Mouse (Mus musculus): ENCODE measurements around the gene Olfr1130.
"Not testable (repeated sequence)": the region's sequence is repeated elsewhere in the genome, so short reads cannot be mapped to it uniquely, and the experiment has no call there.

Gene Olfr1130

DNA sequence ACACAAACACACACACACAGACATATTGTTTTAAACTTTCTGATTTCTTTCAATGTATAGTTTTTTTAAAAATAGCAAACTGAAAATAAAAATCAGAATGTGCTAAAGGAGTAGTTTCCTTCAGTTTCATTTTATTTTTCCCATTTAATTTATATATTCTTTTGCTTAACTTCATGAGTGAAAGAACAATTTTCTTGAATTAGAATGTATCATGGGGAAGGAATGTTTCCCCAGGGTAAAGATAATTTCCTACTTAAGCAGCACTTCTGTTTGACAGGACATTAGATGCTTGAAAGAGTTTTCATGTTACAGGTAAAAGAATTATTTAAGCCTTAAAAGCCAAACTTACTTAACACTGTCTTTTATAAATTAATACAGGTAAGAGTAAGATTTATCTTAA is at the start of gene Olfr1130:
Olfr1130 (plus strand) TSS at position 301 of the 400 bp plus-strand sequence.
- DNase-seq, result not testable (repeated sequence)

DNA sequence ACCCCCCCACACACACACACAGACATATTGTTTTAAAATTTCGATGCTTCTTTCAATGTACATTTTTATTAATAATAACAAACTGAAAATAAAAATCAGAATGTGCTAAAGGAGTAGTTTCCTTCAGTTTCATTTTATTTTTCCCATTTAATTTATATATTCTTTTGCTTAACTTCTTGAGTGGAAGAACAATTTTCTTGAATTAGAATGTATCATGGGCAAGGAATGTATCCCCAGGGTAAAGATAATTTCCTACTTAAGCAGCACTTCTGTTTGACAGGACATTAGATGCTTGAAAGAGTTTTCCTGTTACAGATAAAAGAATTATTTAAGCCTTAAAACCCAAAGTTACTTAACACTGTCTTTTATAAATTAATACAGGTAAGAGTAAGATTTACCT is 32.4 kb upstream of the Olfr1130 start, which contains the start of gene Olfr1129:
Olfr1129 (plus strand) TSS at position 301 of the 400 bp plus-strand sequence.
- DNase-seq, result not testable (repeated sequence)

DNA sequence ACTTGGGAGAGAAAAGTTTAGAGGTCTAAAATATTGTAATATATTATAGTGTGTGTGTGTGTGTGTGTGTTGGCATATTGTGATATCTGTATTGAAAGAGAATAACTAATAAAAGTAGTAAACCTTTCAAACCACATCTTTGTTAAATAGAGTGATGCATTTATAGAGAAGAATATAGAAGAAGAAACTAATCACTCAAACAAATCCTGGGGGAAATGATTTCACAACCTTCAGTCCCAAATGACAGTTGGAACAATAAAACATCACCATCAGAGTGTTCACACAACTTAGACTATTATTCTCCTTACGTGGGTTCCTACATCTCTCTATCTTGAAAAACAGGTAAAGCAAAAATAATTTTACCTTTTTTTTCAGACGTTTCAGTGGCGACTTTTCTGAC is 20.8 kb downstream of the Olfr1130 start, which contains the start of gene Olfr1131:
Olfr1131 (plus strand) TSS at position 301 of the 400 bp plus-strand sequence.
- no peak for DNase-seq

DNA sequence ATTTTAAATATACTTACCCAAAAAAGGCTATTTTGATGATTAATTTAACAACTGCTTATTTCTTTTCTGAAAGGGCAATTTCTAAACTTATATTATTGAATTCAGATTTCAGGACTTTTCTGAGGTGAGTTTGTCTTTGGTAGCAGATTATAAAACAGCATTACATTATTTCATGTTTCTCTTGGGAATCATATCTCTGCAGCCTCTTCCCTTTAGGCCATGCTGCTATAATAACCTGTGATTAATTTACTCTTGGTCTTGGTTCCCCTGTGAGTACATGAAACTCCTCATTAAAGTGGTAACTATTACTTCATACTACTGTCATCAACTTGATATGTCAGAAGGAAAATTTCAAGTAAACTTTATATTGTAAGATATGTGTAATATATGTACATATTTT is 31.4 kb downstream of the Olfr1130 start, which contains the start of gene Olfr1132:
Olfr1132 (minus strand) TSS at position 101 of the 400 bp plus-strand sequence.
- DNase-seq, result no peak

DNA sequence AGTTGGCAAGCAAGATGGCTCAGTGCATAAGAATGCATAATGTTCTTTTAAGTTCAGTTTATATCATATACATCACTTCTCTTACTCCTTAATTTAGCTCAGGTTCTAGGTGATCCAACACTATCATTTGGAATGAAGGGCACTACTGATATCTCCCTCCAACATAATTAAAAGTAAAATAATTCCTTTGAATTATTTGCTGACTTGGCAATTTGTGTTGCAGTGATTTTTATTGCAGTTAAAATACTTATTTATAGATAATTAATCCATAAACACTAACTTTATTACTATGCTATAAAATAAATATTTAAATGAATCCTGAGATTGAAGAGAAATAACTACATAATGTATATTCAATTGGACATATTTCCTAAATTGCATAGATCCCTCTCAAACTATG is 36.4 kb downstream of the Olfr1130 start:
- no peak for DNase-seq

DNA sequence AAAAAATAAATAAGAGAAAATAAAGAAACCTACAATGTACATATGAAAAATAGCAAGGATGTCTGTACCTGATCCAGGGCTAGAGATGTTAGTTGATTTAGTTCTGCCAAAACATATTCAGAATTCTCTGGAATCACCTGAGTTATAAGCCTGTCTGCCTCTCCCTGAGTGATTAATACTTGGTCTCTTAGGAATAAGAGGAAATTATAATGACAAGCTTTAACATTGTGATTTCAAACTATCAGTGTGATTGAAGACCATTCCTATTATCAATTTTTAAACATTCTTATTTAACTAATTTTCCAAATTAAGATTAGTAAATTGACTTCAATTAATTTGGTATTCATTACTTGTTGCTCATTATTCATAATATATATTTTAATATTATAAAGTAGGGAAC is 41.3 kb downstream of the Olfr1130 start, which contains the start of gene Olfr1133:
Olfr1133 (minus strand) TSS at position 101 of the 400 bp plus-strand sequence.
- DNase-seq, result no peak

DNA sequence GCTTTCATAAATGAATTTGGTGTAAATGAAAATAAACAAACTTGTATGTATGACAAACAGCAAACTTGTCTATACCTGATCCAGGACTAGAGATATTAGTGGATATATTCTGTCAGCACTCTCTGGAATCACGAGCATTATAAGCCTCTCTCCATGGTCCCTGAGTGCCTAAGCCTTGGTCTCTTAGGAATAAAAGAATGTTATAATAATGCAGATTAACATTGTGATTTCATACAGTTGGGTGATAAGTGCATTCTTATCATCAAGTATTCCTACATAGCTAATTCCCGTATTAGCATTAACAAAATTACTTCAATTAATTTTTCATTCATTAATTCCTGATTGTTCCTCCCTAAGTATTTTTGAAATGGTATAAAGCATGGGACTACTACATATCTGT is 52.3 kb downstream of the Olfr1130 start, which contains the start of gene Olfr1134:
Olfr1134 (minus strand) TSS at position 101 of the 400 bp plus-strand sequence.
- no peak for DNase-seq

All from retina, postnatal 1 day (tissue).